Mouse (Mus musculus) small intestine, adult 2 months (tissue): ENCODE results near the gene Ddah1. TPM values are rescaled to one million over a fixed set of nuclear protein-coding genes. Genes with fewer than 3 reads are reported as not detected.

ENCODE experiments used
- H3K27ac ChIP-seq: fragments of 200-500 bp; 2 replicates; pipeline ENCODE4 v1.5.1; 2012; ENCODE audit warnings: low read depth, low read length, control low read depth, inconsistent platforms; ENCODE audit not compliant: insufficient read depth
- H3K27me3 ChIP-seq: fragments of 200-500 bp; 2 replicates; pipeline ENCODE4 v1.6.1; 2012; ENCODE audit warnings: mild to moderate bottlenecking, moderate library complexity, low read length, inconsistent platforms; ENCODE audit not compliant: control insufficient read depth, insufficient read depth
- H3K36me3 ChIP-seq: fragments of 200-500 bp; 2 replicates; pipeline ENCODE4 v1.6.1; 2012; ENCODE audit warnings: mild to moderate bottlenecking, low read length, control low read depth, inconsistent platforms; ENCODE audit not compliant: control insufficient read depth, insufficient read depth
- H3K4me1 ChIP-seq: fragments of 200-500 bp; 2 replicates; pipeline ENCODE4 v1.6.1; 2012; ENCODE audit warnings: low read length, inconsistent platforms, mixed read lengths; ENCODE audit not compliant: control insufficient read depth, insufficient read depth, insufficient read length
- H3K4me3 ChIP-seq: fragments of 200-500 bp; 2 replicates; pipeline ENCODE4 v1.5.1; 2012; ENCODE audit warnings: low read depth, mild to moderate bottlenecking, control low read depth, inconsistent platforms, low read length, moderate library complexity
- CTCF ChIP-seq: fragments of 200-500 bp; IDR thresholded peaks from 2 replicates; pipeline ENCODE4 v1.5.1; 2012; ENCODE audit warnings: low read depth, mild to moderate bottlenecking, control low read depth, inconsistent platforms, low read length, moderate library complexity, mixed read lengths; ENCODE audit not compliant: insufficient replicate concordance, insufficient read length; ENCODE audit errors: extremely low read depth
- POLR2A ChIP-seq: fragments of 200-500 bp; IDR thresholded peaks from 2 replicates; pipeline ENCODE4 v1.6.1; 2012; ENCODE audit warnings: low read depth, mild to moderate bottlenecking, control low read depth, inconsistent platforms, low read length, moderate library complexity
- WGBS: fragments of 180-500 bp; shearing (Covaris S2); methylation state at CpG from one replicate; pipeline ENCODE4 v1.1.7; 2018; 5-methylcytosine and 5-hydroxymethylcytosine counted together
- polyA plus RNA-seq: library from polyadenylated mRNA; depleted of rRNA; stranded (reverse); fragments of >200 nt; gene quantifications from 2 replicates; pipeline ENCODE4 v1.2.3, GENCODE M21; 2012

Gene Ddah1
- polyA plus RNA-seq, 1 experiment: 1.7 TPM

- H3K27ac ChIP-seq: no peak overlapping the region
- 92% methylated on average over 5 of the region's 5 CpGs for WGBS
- no peak for TF ChIP-seq POLR2A
- TF ChIP-seq CTCF: no peak
Measured at GRCm38 (mm10) chr3:145858388-145858787, 99.9 kb downstream of the Ddah1 start.

GRCm38 (mm10) chr3:145862521-145862920 is 104.0 kb downstream of the Ddah1 start:
- Histone ChIP-seq H3K36me3 (no peaks in the 10 kb centered on the region), H3K27ac (no peak overlapping the region), H3K27me3 (no peaks in the 10 kb centered on the region), H3K4me3 (no peak overlapping the region), H3K4me1 (no peaks in the 10 kb centered on the region)
- 29% methylated on average over 4 of the region's 4 CpGs for WGBS
- TF ChIP-seq POLR2A (no peak), CTCF (no peak)

More at GRCm38 (mm10) chr3:145858388-145858787, 99.9 kb downstream of the Ddah1 start:
- no peak overlapping the region for H3K4me3 ChIP-seq
- H3K27me3 ChIP-seq: no peaks in the 10 kb centered on the region
- no peaks in the 10 kb centered on the region for H3K4me1 ChIP-seq
- no peaks in the 10 kb centered on the region for H3K36me3 ChIP-seq

- TF ChIP-seq CTCF (no peak), POLR2A (no peak)
- no peaks in the 10 kb centered on the region for H3K36me3 ChIP-seq
- WGBS: 88% methylated on average over 8 of the region's 8 CpGs
Measured at GRCm38 (mm10) chr3:145864033-145864712, 105.7 kb downstream of the Ddah1 start.

GRCm38 (mm10) chr3:145864713-145865233 is 106.3 kb downstream of the Ddah1 start:
- WGBS: 85% methylated on average over 7 of the region's 10 CpGs
- no peaks in the 10 kb centered on the region for H3K36me3 ChIP-seq
- no peaks in the 10 kb centered on the region for H3K4me1 ChIP-seq
- no peaks in the 10 kb centered on the region for H3K27me3 ChIP-seq
- no peak for TF ChIP-seq CTCF
- TF ChIP-seq POLR2A: no peak
- H3K27ac ChIP-seq: no peak overlapping the region
- no peak overlapping the region for H3K4me3 ChIP-seq

More at GRCm38 (mm10) chr3:145864033-145864712, 105.7 kb downstream of the Ddah1 start:
- H3K4me1 ChIP-seq: no peaks in the 10 kb centered on the region
- no peak overlapping the region for H3K27ac ChIP-seq
- no peaks in the 10 kb centered on the region for H3K27me3 ChIP-seq
- H3K4me3 ChIP-seq: no peak overlapping the region

GRCm38 (mm10) chr3:145872680-145873079 is 114.2 kb downstream of the Ddah1 start:
- H3K27ac ChIP-seq: no peak overlapping the region
- no peaks in the 10 kb centered on the region for H3K27me3 ChIP-seq
- H3K4me1 ChIP-seq: no peaks in the 10 kb centered on the region
- TF ChIP-seq CTCF (no peak), POLR2A (no peak)
- 90% methylated on average over 9 of the region's 9 CpGs for WGBS
- no peak overlapping the region for H3K4me3 ChIP-seq
- H3K36me3 ChIP-seq: no peaks in the 10 kb centered on the region

- Histone ChIP-seq H3K27ac (no peak overlapping the region), H3K27me3 (no peaks in the 10 kb centered on the region), H3K4me1 (no peaks in the 10 kb centered on the region), H3K4me3 (no peak overlapping the region), H3K36me3 (no peaks in the 10 kb centered on the region)
- TF ChIP-seq POLR2A: no peak
- TF ChIP-seq CTCF: no peak
- 95% methylated on average over 1 of the region's 1 CpGs for WGBS
Measured at GRCm38 (mm10) chr3:145873271-145873670, 114.8 kb downstream of the Ddah1 start.

GRCm38 (mm10) chr3:145874126-145874525 is 115.7 kb downstream of the Ddah1 start:
- WGBS: 70% methylated on average over 4 of the region's 4 CpGs
- H3K27ac ChIP-seq: no peak overlapping the region

More at GRCm38 (mm10) chr3:145874126-145874525, 115.7 kb downstream of the Ddah1 start:
- no peak for TF ChIP-seq CTCF
- TF ChIP-seq POLR2A: no peak
- no peaks in the 10 kb centered on the region for H3K4me1 ChIP-seq
- H3K27me3 ChIP-seq: no peaks in the 10 kb centered on the region
- no peaks in the 10 kb centered on the region for H3K36me3 ChIP-seq
- H3K4me3 ChIP-seq: no peak overlapping the region
